Mouse (Mus musculus) testis, adult 2 months (tissue): Measurements from ENCODE around the gene Lenep.

Experiments used
- CTCF ChIP-seq: fragments of 200-500 bp; IDR thresholded peaks from 2 replicates; pipeline ENCODE4 v1.5.1; 2012; ENCODE audit warnings: low read depth, mild to moderate bottlenecking, inconsistent platforms, low read length, moderate library complexity; ENCODE audit not compliant: control insufficient read depth, insufficient read depth, insufficient replicate concordance
- POLR2A ChIP-seq: fragments of 200-500 bp; IDR thresholded peaks from 2 replicates; pipeline ENCODE4 v1.6.1; 2012; ENCODE audit warnings: low read depth, mild to moderate bottlenecking, inconsistent platforms, low read length, moderate library complexity; ENCODE audit not compliant: control insufficient read depth

DNA sequence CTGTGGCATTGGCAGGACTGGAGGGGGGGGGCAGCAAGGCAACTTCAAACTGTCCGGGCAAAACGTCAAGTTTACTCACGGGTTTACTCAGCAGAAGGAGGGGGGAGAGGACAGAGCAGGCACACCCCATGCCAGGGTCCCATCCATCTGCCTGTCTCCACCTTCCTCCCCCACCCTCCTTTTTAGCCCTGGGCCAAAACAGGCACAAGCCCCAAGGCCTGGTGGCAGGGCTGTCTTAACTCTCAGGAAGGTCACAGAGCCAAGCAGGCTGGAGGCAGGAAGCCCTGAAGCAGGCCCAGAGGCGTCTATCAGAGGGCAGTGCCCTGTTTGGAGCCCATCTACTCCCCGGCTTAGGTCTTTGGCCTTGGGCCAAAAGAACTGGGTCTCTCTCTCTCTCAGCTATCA, 12.5 kb downstream of the Lenep start:
- TF ChIP-seq POLR2A (no peak), CTCF (no peak)
